Mouse (Mus musculus): ENCODE results near the gene Pjvk. TPM values are rescaled to one million over a fixed set of nuclear protein-coding genes. Genes with fewer than 3 reads are reported as not detected.

Gene Pjvk
- total RNA-seq, 2 experiments from 2014 or later: 0.64 to 1.7 TPM

Other genes starting within 250 kb of the Pjvk start
- 10 to 100 TPM; 29.9 to 33.9 TPM for gene Osbpl6, start 242.0 kb upstream of the Pjvk start, total RNA-seq (2021)
- 10 to 100 TPM; 41.3 to 43.8 TPM for gene Prkra, start 461 bp upstream of the Pjvk start, total RNA-seq (2021)
- gene Fkbp7, start 24.6 kb downstream of the Pjvk start, total RNA-seq (2021): 10 to 100 TPM; 38.5 to 43.3 TPM
- 10 to 100 TPM; 35.9 to 37.7 TPM for gene Plekha3, start 26.8 kb downstream of the Pjvk start, total RNA-seq (2021)